Mouse (Mus musculus) ES-E14 (cell line): ENCODE results near the gene Tuba3b. TPM values are rescaled to one million over a fixed set of nuclear protein-coding genes. Genes with fewer than 3 reads are reported as not detected.

Experiments
- DNase-seq: peaks from one replicate; pipeline ENCODE4 v3.0.0-alpha.2; 2013; ENCODE audit warnings: low read depth, low spot score
- H3K27ac ChIP-seq: 2 replicates; pipeline ENCODE4 v1.5.1; 2012; ENCODE audit warnings: low read depth, mild to moderate bottlenecking, low read length, moderate library complexity, mixed read lengths; ENCODE audit not compliant: poor library complexity, insufficient read depth, severe bottlenecking
- H3K36me3 ChIP-seq: 2 replicates; pipeline ENCODE4 v1.6.1; 2012; ENCODE audit warnings: mild to moderate bottlenecking, low read length, moderate library complexity, mixed read lengths; ENCODE audit not compliant: control insufficient read depth, poor library complexity, insufficient read depth, severe bottlenecking
- H3K4me1 ChIP-seq, 2 experiments: fragments of 150-350 bp in 1 of 2; sonication (generic) in 1 of 2; 2 replicates each; pipeline ENCODE4 v1.6.1; 2012; ENCODE audit warnings: low read length in 2 of 2, mild to moderate bottlenecking in 1 of 2, mixed read lengths in 1 of 2; ENCODE audit not compliant: control insufficient read depth in 2 of 2, insufficient read depth in 2 of 2, poor library complexity in 1 of 2
- H3K4me3 ChIP-seq, 2 experiments: fragments of 150-350 bp in 1 of 2; sonication (generic) in 1 of 2; 2 replicates each; pipeline ENCODE4 v1.5.1; 2012; ENCODE audit warnings: low read length in 2 of 2, low read depth in 1 of 2, mild to moderate bottlenecking in 1 of 2, mixed read lengths in 1 of 2; ENCODE audit not compliant: insufficient read depth in 1 of 2, poor library complexity in 1 of 2, severe bottlenecking in 1 of 2
- H3K9ac ChIP-seq: 2 replicates; pipeline ENCODE4 v1.6.1; 2012; ENCODE audit warnings: low read depth, mild to moderate bottlenecking, low read length, mixed read lengths; ENCODE audit not compliant: poor library complexity, insufficient read depth, severe bottlenecking
- H3K9me3 ChIP-seq: fragments of 150-350 bp; sonication (generic); 2 replicates; pipeline ENCODE4 v1.6.1; 2012; ENCODE audit warnings: low read depth, mild to moderate bottlenecking, low read length; ENCODE audit not compliant: control insufficient read depth, insufficient read depth
- CHD2 ChIP-seq: IDR thresholded peaks from 2 replicates; pipeline ENCODE4 v1.6.1; 2014; ENCODE audit warnings: mild to moderate bottlenecking, low read depth, low read length, inconsistent platforms
- HCFC1 ChIP-seq: IDR thresholded peaks from 2 replicates; pipeline ENCODE4 v1.6.1; 2012; ENCODE audit warnings: low read length, inconsistent platforms, borderline replicate concordance; ENCODE audit not compliant: insufficient read depth
- MAFK ChIP-seq: IDR thresholded peaks from 2 replicates; pipeline ENCODE4 v1.6.1; 2014; ENCODE audit warnings: mild to moderate bottlenecking, low read depth, low read length, inconsistent platforms; ENCODE audit not compliant: insufficient read depth
- ZC3H11A ChIP-seq: IDR thresholded peaks from 2 replicates; pipeline ENCODE4 v1.6.1; 2012; ENCODE audit warnings: low read depth, mild to moderate bottlenecking, inconsistent platforms, low read length, borderline replicate concordance
- ZNF384 ChIP-seq: IDR thresholded peaks from 2 replicates; pipeline ENCODE4 v1.6.1; 2012; ENCODE audit warnings: low read depth, low read length, inconsistent platforms
- in situ Hi-C, 2 experiments: fragments of 600-800 bp; cut with MboI; formaldehyde crosslinking; loops; one replicate each; pipeline ENCODE4 v1.15.1; 2025; ENCODE audit warnings: low sequenced_read_pairs in 2 of 2, inconsistent platforms in 1 of 2; ENCODE audit not compliant: unreplicated experiment in 2 of 2
- total RNA-seq: library from RNA; depleted of rRNA; stranded (reverse); fragments of 300-350 nt; gene quantifications from 2 replicates; pipeline ENCODE4 v1.2.3, GENCODE M21; 2012

Tuba3b gene
- total RNA-seq, 1 experiment, result 5.7 TPM

- DNase-seq, result no peak
- Histone ChIP-seq H3K4me1 (no peaks in the 10 kb centered on the region), H3K9ac (no peak overlapping the region), H3K27ac (0 out of 2 replicates have a peak overlapping the region, but pooled peaks have one; percentile 12), H3K36me3 (no peaks in the 10 kb centered on the region), H3K9me3 (no peaks in the 10 kb centered on the region), H3K4me3 (no peak overlapping the region)
- in situ Hi-C loops, result no loop called here
- no peak for TF ChIP-seq MAFK
- TF ChIP-seq ZC3H11A, result no peak
- TF ChIP-seq ZNF384, result no peak
- TF ChIP-seq CHD2, result no peak
- no peak for TF ChIP-seq HCFC1
Measured at GRCm38 (mm10) chr6:145592036-145592435, 23.5 kb upstream of the Tuba3b start.

- Histone ChIP-seq H3K4me1 (no peaks in the 10 kb centered on the region), H3K9ac (no peak overlapping the region), H3K4me3 (no peak overlapping the region), H3K9me3 (no peaks in the 10 kb centered on the region), H3K36me3 (no peaks in the 10 kb centered on the region), H3K27ac (no peak overlapping the region)
- in situ Hi-C loops, result no loop called here
- TF ChIP-seq HCFC1, result no peak
- TF ChIP-seq ZNF384, result 0 out of 2 replicates have a peak, but pooled peaks have one; percentile 25
- no peak for TF ChIP-seq ZC3H11A
- DNase-seq, result no peak
Measured at GRCm38 (mm10) chr6:145592531-145592998, 23.0 kb upstream of the Tuba3b start.

- H3K27ac ChIP-seq, result no peak overlapping the region
- no peaks in the 10 kb centered on the region for H3K9me3 ChIP-seq
- H3K4me1 ChIP-seq, result 0 out of 4 replicates have a peak, but pooled peaks cover 0 to 2% of the 10 kb centered on the region in 2 experiments
- in situ Hi-C loops, result no loop called here
- H3K4me3 ChIP-seq, result no peak overlapping the region
- no peak for DNase-seq
- H3K36me3 ChIP-seq, result no peaks in the 10 kb centered on the region
- no peak for TF ChIP-seq CHD2
- TF ChIP-seq HCFC1, result no peak
- TF ChIP-seq ZC3H11A, result no peak
- no peak for TF ChIP-seq MAFK
- no peak for TF ChIP-seq ZNF384
- no peak overlapping the region for H3K9ac ChIP-seq
Measured at GRCm38 (mm10) chr6:145593991-145594390, 21.6 kb upstream of the Tuba3b start.

- TF ChIP-seq ZNF384 (no peak), HCFC1 (no peak), MAFK (no peak), CHD2 (no peak), ZC3H11A (no peak)
Measured at GRCm38 (mm10) chr6:145595905-145596304, 19.7 kb upstream of the Tuba3b start.

More at GRCm38 (mm10) chr6:145595905-145596304, 19.7 kb upstream of the Tuba3b start:
- Histone ChIP-seq H3K36me3 (no peaks in the 10 kb centered on the region), H3K4me3 (no peak overlapping the region), H3K4me1 (0 out of 4 replicates have a peak, but pooled peaks cover 0 to 2% of the 10 kb centered on the region in 2 experiments), H3K27ac (no peak overlapping the region), H3K9ac (no peak overlapping the region), H3K9me3 (no peaks in the 10 kb centered on the region)
- no peak for DNase-seq
- in situ Hi-C loops, result no loop called here
